Mouse (Mus musculus): ENCODE measurements around the gene Hist1h4f. TPM values are rescaled to one million over a fixed set of nuclear protein-coding genes. Genes with fewer than 3 reads are reported as not detected.
A peak's percentile ranks its signal among the peaks of the same experiment; 100 is the strongest.

Hist1h4f gene
- total and polyA plus RNA-seq, 3 experiments = 14.4 to 3,786 TPM; not detected in 1

- TF ChIP-seq NRF1 (IDR thresholded peaks at IDR 0.05; ENCODE audit: insufficient read depth, low read depth, low read length, poor library complexity, severe bottlenecking) (no peak), SMC3 (IDR thresholded peaks at IDR 0.05; ENCODE audit: low read depth, low read length) (no peak), CTCF (IDR thresholded peaks at IDR 0.05 in 2 of 3, conservative IDR thresholded peaks at IDR 0.05 in 1 of 3; ENCODE audit: control insufficient read depth in 1 of 3, insufficient read depth in 1 of 3, low read depth in 2 of 3, low read length in 3 of 3, poor library complexity in 1 of 3, severe bottlenecking in 1 of 3) (no peak), POLR2A (IDR thresholded peaks at IDR 0.05; ENCODE audit: control insufficient read depth in 1 of 2, insufficient read depth in 1 of 2, low read depth in 1 of 2, low read length in 2 of 2, poor library complexity in 1 of 2) (peak in 1 of 2 experiments; percentile 6; a peak in 1 of 4 replicates)
- H3K36me3 ChIP-seq (ENCODE audit: control insufficient read depth in 1 of 2, insufficient read depth in 2 of 2, low read length in 2 of 2) = peaks cover 0 to 45% of the 10 kb centered on the region in 2 experiments; a peak in 2 of 4 replicates
- no peaks in the 10 kb centered on the region for H3K27me3 ChIP-seq (ENCODE audit: control insufficient read depth in 1 of 2, insufficient read depth in 2 of 2, low read length in 2 of 2)
- H3K4me1 ChIP-seq (ENCODE audit: control insufficient read depth in 1 of 2, insufficient read depth in 2 of 2, low read length in 2 of 2) = peaks cover 0 to 10% of the 10 kb centered on the region in 2 experiments; a peak in 2 of 4 replicates
- peak overlapping the region; percentile 80 for H3K9ac ChIP-seq (ENCODE audit: control insufficient read depth, low read depth, low read length, poor library complexity, severe bottlenecking)
- no peaks in the 10 kb centered on the region for H3K9me3 ChIP-seq (replicated peaks; ENCODE audit: insufficient read depth, low read length)
- H3K4me3 ChIP-seq (ENCODE audit: control insufficient read depth in 1 of 2, insufficient read depth in 1 of 2, low read depth in 2 of 2, low read length in 2 of 2) = peak overlapping the region in 1 of 2 experiments; percentile 21; a peak in 1 of 4 replicates
- no peaks in the 10 kb centered on the region; the same call in 1 of the 2 replicates for H3K79me2 ChIP-seq (ENCODE audit: control insufficient read depth, insufficient read depth, low read length, poor library complexity)
- H3K27ac ChIP-seq (ENCODE audit: control insufficient read depth, low read depth, low read length) = peak overlapping the region; percentile 83
- DNase-seq (ENCODE audit: low read depth, low spot score) = peak; percentile 64
These were observed 31.0 kb upstream of the Hist1h4f start for GRCm38 (mm10) chr13:23582219-23583056.

GRCm38 (mm10) chr13:23581408-23582218, 30.2 kb upstream of the Hist1h4f start, which contains the start of gene Hist1h4d:
Gene Hist1h4d (plus strand): TSS chr13:23581598.
- H3K27me3 ChIP-seq (ENCODE audit: control insufficient read depth in 1 of 2, insufficient read depth in 2 of 2, low read length in 2 of 2) = no peaks in the 10 kb centered on the region
- H3K4me3 ChIP-seq (ENCODE audit: control insufficient read depth in 1 of 2, insufficient read depth in 1 of 2, low read depth in 2 of 2, low read length in 2 of 2) = peak within 1 kb of the TSS in 1 of 2 experiments; percentile 21; a peak in 1 of 4 replicates
- TF ChIP-seq TAL1 (IDR thresholded peaks at IDR 0.05; ENCODE audit: low read length) (0 out of 2 replicates have a peak, but pooled peaks have one; percentile 4), GATA1 (IDR thresholded peaks at IDR 0.05; ENCODE audit: low read depth, low read length) (no peak), POLR2A (IDR thresholded peaks at IDR 0.05; ENCODE audit: control insufficient read depth in 1 of 2, insufficient read depth in 1 of 2, low read depth in 1 of 2, low read length in 2 of 2, poor library complexity in 1 of 2) (peak; percentile 99 to 100), RCOR1 (IDR thresholded peaks at IDR 0.05; ENCODE audit: low read depth, low read length) (no peak), POLR2AphosphoS5 (IDR thresholded peaks at IDR 0.05; ENCODE audit: borderline replicate concordance, low read depth, low read length) (peak; percentile 99), MAZ (IDR thresholded peaks at IDR 0.05; ENCODE audit: low read depth, low read length) (no peak), TBP (IDR thresholded peaks at IDR 0.05; ENCODE audit: low read depth, low read length) (peak; percentile 99), UBTF (IDR thresholded peaks at IDR 0.05; ENCODE audit: borderline replicate concordance, insufficient read depth, low read depth, low read length) (peak; percentile 98), USF2 (IDR thresholded peaks at IDR 0.05; ENCODE audit: borderline replicate concordance in 1 of 2, insufficient read depth in 1 of 2, low read depth in 1 of 2, low read length in 2 of 2) (no peak), NELFE (IDR thresholded peaks at IDR 0.05; ENCODE audit: low read depth, low read length) (no peak)
- peaks cover under 1% of the 10 kb centered on the region; the same call in 1 of the 2 replicates for H3K79me2 ChIP-seq (ENCODE audit: control insufficient read depth, insufficient read depth, low read length, poor library complexity)
- H3K9me3 ChIP-seq (replicated peaks; ENCODE audit: insufficient read depth, low read length) = no peaks in the 10 kb centered on the region
- peak; percentile 97 for DNase-seq (ENCODE audit: low read depth, low spot score)
- H3K9ac ChIP-seq (ENCODE audit: control insufficient read depth, low read depth, low read length, poor library complexity, severe bottlenecking) = peak within 1 kb of the TSS; percentile 80
- peaks cover 0 to 10% of the 10 kb centered on the region in 2 experiments; a peak in 2 of 4 replicates for H3K4me1 ChIP-seq (ENCODE audit: control insufficient read depth in 1 of 2, insufficient read depth in 2 of 2, low read length in 2 of 2)
- H3K27ac ChIP-seq (ENCODE audit: control insufficient read depth, low read depth, low read length) = peak within 1 kb of the TSS; percentile 84
- peaks cover 0 to 47% of the 10 kb centered on the region in 2 experiments; a peak in 2 of 4 replicates for H3K36me3 ChIP-seq (ENCODE audit: control insufficient read depth in 1 of 2, insufficient read depth in 2 of 2, low read length in 2 of 2)

Data from MEL (cell line).